Mouse (Mus musculus) mesoderm, embryonic 11.5 days (tissue): ENCODE data around the gene Gdap1l1.
A peak's percentile ranks its signal among the peaks of the same experiment; 100 is the strongest.
"Not testable (repeated sequence)": the region's sequence is repeated elsewhere in the genome, so short reads cannot be mapped to it uniquely, and the experiment has no call there.

Experiments
- DNase-seq: peaks from one replicate; pipeline ENCODE4 v3.0.0-alpha.2; 2012; ENCODE audit warnings: low read depth, low spot score

Gdap1l1 gene

DNA sequence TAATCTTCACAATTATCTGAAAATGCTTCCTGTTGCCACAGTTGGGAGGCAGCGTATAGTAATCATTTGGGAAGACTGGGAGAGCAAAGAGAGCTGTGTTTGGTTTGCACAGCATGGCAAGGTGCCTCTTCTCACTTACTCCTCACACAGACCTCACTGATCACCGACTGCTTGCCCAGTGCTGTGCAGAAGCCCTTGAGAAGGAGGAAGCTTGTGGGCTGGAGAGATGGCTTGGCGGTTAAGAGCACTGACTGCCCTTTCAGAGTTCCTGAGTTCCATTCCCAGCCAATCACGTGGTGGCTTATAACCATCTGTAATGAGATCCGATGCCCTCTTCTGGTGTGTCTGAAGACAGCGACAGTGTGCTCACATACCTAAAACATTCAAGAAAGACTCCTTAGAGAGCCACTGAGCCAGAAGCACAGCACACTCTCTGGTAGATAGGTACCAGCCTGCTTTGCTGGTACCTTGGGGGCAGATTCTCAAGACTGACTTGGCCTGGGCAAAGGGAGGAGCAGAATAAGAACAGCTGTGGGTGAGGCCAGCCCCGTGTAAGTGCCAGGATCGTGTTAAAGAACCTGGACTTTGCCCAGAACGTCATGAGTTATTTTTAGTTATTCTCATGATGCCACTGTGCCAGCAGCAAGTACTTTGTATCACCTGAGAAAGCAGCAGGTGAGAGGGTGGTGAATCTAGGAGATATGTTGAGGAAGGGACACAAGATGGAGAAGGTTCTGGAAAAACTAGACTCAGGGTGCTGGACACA, 15.2 kb upstream of the Gdap1l1 start:
- no peak for DNase-seq

DNA sequence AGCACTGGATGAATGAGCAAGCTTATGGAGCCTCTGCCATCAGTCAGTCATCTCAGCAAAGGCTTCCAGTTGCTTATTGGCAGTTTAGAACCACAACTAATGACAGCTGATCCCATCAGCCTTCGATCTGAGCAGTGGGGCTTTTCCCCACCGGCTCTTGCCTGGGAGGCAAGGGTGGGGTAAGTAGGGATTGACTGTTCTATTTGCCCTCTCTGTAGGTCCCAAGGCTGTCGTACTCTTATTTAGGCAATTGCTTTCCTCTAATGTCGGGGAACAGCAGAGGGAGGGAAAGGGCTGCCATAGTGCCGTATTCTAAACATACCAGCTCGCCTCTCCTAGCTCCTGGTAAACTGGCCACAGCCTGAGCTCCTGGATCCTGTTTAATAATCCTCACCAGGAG, 13.7 kb upstream of the Gdap1l1 start, which contains the start of gene Oser1:
TSS of gene Oser1 (minus strand) at position 101 of the 400 bp plus-strand sequence.
- no peak for DNase-seq

DNA sequence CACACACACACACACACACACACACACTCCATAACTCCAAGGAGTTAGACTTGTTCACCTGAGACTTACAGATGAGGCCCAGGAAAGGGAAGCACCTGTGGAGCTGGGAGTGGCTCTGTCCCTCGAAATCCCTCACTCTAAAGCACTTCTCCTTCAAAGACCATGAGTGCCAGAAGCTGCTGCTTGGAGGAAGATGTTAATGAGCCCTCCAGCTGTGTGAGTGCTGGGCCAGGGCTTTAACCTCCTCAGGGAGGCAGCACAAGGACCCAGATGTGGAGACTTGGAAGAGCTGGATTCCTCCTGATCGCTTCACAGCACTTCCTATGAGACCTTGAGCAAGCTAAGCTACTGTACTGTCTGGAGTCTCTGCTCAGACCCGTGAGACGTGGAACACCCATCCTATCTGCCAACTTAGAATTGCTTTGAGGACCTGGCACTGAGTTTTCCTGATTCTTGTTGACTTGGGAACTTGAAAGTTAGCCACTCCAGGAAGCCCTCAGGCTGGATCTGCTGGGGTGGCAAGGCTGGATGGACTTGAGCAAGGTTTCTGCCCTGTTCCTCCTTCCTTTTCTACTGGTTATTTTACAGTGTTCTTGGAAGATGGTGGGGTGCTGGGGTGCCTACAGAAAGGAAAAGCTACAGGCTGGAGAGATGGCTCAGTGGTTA, 9.8 kb upstream of the Gdap1l1 start:
- DNase-seq, result no peak

DNA sequence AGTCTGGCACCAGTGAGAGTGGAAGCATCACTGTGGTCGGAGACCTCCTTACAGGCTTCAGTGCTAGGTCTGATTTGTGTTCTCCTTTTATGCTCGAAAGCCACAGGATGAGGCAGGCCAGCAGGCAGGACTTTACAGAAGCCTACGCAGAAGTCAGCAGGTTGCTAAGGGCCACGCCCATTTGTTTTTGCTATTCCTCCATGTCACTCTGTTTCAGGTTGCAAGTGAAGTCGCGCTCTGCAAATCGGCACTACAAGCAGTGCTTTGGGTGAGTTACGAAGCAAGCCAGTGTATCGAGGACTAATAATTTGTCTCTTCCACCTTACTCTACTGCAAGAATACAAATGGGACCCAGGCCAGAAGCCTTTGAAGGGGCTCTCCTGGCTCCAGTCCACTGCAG, 7.0 kb upstream of the Gdap1l1 start:
- no peak for DNase-seq

DNA sequence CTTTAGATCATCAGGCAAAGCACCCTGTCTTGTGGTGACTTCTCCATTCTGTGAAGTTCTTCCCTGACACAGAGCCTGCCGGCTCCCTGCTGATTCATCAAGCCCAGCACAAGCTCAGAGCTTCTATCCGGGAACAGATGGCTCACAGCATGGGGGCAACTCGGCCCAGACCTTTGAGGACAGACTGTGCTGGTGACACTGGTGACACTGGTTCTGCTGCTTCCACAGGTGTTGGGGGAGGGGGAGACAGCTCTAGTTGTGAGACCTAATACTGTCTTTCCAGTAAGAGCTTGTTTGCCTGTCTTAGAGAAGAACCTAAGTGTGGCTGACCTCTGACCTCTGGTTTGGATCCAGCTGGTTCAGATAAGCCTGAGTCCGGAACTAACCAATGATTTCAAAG, 4.3 kb upstream of the Gdap1l1 start:
- peak; percentile 6 for DNase-seq

DNA sequence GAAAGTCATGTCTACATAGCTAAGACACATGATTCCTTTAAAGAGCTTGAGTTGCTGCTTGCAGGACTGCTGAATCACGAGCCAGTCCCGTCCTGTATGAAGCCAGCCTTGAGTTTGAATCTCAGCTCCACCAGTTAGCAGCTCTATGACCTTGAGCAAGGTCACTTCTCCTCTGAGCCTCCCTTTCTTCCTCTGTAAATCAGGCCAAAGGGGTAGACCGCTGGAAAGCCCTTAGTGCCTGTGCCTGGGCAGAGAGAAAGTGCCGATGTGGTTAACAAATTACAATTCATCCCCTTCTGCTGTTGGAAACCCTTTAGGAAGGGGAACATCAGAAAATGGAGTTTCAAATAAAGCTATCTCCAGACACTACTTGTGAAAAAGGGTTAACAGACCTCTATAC, 476 bp upstream of the Gdap1l1 start:
- no peak for DNase-seq

DNA sequence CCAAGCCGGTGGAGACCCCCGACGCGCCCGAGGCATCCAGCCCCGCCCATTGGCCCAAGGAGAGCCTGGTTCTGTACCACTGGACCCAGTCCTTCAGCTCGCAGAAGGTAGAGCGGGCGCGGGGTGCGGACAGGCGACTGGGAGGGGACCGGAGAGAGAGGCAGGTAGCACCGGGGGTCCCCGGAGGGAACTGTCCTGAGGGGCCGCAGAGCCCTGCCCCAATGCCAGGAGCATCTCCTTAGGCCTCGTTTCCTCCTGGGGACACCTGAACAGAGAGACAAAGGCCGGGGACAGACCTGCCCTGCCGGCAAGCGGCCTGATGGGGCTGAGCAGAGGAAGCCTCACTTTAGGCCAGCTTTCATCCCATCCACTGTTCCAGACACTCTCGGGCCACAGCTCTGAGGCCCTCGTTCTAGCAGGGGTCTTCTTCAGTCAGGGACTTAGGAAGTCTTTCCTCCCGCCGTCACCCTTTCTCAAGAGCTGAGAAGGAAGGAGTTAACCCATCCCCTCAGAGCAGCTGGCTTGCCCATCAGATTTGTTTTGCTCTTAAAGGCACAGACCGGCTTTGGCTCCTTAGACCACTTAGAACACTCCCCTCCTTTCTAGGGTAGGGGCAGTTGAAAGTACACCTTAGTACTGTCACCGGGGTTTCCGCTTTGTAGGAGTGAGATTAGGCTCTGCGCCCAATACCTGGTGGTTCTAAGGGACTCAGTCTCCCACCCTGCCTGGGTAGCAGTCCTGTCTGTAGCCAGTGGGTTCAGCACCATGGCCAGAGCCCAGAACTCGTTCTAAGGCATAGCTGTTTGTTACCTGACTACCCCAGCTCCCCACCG, 559 bp downstream of the Gdap1l1 start:
- peak; percentile 75 for DNase-seq

DNA sequence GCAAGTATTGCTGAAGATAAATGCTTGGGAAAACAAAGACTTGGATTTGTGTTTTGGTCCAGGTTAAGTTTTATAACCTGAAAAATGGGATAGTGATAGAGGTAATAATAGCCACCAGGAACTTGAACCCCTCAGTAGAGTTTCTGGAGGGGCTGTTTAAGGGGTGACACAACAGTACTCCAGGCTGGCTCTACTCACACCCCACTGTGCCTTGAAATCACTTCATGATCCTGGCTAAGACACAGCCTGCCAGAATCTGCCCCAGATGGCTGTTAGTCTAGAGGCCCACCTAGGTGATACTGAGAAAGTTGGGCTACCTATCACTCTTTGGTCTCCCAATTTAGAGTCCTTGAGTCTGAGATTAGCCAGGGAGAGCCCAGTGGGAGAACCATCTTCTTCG, 1.2 kb downstream of the Gdap1l1 start:
- no peak for DNase-seq

DNA sequence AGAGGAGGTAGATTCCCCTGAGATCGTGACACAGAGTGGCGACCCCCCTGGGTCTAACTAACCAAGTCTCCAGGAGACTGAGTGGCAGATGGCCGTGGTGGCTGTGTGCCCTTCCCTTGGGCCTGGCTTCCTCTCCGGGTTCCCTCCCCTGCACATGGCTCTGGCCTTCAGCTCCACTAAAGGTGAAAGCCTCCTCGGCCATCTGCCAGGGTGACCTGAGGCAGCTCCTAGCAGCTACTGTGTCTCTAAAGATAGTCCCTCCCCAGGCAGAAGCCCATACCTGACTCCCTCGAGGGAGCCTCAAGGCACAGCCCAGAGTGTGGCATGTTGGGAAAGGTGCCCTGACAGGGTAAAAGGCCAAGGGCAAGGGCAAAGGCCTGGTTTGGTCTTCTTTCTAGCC, 5.3 kb downstream of the Gdap1l1 start:
- no peak for DNase-seq

DNA sequence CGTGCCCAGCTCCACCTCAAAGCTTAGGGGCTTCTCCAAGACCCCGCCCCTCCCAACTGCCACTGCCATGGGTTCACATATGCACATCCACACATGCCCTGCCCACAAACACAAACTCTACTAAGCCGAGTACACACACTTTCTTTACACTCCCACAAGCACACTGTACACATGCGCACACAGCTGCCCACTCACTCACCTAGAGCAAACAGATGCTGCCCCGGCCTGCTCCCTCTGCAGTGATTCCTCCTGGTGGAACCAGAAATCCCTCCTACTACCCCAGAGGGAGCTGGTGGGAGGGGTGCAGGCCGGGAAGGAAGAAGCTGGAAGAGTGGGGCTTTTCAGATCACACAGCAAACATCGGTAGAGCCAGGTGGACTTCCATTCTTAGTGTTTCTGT, 5.7 kb downstream of the Gdap1l1 start:
- no peak for DNase-seq

DNA sequence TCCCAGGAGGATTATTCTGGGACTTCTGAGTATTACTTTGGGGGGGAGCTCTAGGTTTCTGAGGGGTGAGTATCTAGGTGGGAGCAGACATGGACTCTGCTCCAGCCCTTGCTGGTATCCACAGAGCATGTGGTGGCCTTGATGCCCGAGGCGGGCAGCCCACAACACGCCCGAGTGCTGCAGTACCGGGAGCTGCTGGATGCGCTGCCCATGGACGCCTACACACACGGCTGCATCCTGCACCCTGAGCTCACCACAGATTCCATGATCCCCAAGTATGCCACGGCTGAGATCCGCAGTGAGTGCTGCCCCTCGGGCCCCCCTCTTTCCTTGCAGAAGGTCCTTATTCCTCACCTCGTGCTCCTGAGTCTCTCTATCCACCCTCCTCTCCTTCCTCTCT, 9.1 kb downstream of the Gdap1l1 start:
- DNase-seq, result no peak

DNA sequence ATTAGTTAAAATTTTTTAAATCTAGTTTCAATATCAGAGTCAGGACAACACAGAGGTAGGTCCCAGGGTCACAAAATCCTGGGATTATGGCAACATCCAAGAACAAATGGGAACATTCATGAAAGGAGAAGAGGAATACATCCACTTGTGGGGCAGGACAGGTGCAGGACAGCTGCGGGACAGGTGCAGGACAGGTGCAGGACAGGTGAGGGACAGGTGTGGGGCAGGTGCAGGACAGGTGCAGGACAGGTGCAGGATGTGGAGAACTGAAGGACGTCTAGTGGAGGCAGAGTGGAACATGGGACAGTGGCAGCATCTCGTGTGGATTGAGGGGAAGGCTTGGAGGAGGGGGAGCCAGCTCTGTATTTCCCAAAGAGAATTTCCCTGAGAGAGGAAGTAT, 11.0 kb downstream of the Gdap1l1 start:
- no peak for DNase-seq

DNA sequence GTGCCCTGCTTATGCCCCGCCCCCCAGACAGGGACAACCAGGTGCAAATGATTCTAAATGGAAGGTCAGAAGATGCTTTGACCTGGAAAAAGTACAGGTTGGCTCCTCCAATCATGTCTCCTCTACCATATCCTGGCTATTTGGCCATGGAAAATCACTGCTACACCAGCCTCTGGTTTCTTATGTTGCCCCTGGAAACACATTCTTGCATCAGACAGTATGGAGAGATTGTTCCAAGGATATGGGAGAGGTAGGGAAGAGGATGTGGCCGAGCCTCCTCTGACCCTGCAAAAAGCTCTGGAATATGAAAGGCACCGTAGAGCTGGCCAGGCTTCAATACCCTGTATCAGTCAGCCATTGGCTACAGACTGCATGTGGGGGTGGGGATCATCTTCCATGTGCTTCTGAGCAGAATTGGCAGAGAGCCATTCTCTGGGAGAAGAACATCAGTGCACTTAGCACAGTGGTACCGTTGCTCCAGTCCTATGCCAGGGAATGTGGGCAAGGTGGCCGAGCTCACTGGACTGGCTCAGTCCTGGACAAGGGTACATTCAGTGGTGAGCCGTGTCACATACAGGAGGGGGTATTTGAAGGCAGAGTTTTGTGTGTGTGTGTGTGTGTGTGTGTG, 12.5 kb downstream of the Gdap1l1 start:
- no peak for DNase-seq

DNA sequence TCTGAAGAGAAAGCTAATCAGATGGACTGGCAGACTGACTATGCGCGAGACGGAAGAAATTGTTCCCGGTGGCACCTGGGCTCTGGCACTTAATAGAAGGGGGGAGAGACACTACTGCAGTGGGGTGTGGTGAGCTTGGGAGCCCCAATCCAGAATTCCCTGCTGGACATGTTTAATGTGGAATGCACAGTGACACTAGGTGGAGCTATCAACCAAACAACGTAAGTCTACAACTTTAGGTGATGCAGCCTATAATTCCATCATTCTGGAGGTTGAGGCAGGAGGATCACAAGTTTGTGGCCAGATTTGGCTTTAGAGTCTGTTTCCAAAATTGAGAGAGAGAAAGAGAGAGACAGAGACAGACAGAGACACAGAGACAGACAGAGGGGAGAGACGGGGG, 14.5 kb downstream of the Gdap1l1 start:
- DNase-seq, result no peak

DNA sequence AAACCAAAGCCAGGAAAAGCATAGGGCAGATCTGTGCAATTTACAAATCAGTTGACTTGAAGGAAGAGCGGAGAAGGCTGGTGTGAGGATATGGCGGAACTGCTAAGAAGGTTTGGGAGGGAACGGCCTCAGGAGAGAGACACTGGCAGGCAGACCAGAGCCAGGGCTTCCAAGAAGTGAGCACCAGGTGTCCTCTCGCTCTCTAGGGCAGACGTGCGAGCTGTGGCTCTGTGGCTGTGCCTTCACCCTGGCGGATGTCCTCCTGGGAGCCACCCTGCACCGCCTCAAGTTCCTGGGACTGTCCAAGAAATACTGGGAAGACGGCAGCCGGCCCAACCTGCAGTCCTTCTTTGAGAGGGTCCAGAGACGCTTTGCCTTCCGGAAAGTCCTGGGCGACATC, 15.1 kb downstream of the Gdap1l1 start:
- no peak for DNase-seq

DNA sequence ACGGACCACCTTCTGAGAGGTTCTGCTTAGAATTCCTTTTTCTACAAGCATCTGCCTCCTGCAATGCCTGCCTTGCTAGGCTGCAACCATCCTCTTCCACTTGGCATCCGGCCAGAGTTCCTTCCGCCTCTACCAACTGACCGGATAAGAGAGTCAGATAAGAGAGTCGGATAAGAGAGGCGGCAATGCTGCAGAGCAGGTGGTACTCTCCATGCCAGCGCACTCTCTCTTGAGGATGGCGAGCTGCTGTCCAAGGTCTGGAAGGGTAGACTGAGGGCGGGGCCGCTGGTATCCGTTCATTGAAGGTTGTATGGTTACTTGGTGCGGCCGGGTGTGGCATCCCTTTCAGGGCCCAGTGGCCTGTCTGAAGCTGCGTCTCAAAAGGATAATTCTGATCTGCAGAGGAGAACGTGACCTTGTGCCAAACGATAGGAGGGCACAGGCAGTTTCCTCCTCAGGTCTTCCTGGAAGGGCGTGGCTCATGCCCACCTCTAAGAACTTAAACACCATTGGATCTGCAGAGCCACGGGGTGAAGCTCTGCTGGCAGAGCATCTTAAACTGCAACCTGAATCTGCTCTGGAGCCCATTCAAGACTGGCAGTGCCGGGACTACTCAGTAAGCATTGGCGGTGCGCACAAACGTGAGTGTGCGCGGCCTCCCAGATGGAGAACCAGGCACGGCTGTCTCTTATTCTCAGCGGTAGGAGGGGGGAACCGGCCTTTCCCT, 20.4 kb downstream of the Gdap1l1 start:
- no peak for DNase-seq

DNA sequence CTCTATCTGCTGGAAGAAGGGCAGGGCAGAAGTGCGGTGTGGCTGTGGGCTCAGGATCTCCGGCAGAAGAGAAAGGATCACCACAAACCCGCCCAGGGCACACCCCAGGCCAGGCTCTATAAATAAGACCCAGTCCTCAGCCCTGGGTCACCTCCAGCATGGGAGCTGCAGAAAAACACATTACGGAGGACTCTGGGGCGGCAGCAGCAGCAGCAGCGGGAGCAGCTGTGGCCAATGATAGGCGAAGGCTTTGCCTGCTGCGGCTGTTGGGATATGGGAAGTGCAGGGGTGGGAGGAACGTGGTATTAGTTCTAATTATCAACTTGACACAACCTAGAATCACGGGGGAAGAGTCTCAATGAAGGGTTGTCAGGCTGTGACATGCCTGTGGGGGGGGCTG, 21.1 kb downstream of the Gdap1l1 start:
- DNase-seq, result no peak

DNA sequence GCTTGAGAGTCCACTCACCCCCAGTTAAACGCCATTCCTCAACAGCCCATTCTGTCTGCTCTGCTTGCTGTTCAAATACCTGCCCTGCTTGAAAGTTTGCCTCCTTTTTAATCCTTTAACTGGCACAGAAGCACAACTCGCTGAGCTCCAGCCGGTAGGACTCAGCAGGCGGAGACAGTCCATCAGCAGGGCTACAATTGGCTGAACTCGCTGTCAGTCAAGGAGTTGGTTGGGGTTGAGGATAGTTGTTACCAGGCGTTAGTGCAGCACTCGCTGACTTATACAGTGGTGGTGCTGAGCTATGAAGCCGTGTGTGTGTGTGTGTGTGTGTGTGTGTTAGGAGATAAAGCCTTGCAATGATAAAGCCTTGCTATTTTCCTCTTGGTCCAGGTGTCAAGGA, 22.3 kb downstream of the Gdap1l1 start:
- no peak for DNase-seq

DNA sequence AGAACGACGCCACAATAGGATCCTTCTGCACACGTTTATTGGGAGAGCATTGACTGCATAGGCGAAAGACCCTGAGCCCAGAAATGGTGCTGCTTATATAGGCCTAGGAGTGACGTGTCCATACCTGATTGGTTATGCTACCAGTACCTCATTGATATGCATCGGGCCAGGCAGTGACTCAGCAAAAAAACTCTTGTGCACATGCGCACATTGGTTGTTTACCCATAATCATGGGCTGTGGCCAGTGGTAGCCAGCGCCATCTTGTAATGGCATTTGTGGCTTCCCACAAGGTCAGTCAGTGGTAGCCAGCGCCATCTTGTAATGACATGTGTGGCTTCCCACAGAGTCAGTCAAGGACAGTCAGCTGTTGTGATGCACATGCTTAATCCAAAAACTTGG, 23.0 kb downstream of the Gdap1l1 start:
- DNase-seq, result not testable (repeated sequence)

DNA sequence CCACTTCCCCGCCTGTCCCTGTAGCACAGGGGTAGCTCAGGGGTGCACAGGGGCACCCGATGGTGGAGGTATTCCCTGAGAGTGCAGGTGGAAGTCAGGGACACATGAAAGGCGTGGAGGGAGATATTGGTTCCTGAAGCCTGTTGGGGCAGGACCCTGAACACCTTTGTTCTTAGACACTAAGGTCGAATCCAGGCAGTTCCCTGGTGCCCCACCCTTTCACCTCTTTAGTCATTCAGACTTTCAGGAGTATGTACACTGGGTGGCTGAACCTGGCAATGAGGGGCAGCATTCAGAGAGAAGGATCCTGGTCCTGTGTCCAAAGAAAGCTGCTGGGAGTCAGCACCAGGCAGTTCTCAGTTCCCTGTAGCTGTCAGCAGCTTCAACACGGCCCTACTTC, 24.1 kb downstream of the Gdap1l1 start:
- no peak for DNase-seq

DNA sequence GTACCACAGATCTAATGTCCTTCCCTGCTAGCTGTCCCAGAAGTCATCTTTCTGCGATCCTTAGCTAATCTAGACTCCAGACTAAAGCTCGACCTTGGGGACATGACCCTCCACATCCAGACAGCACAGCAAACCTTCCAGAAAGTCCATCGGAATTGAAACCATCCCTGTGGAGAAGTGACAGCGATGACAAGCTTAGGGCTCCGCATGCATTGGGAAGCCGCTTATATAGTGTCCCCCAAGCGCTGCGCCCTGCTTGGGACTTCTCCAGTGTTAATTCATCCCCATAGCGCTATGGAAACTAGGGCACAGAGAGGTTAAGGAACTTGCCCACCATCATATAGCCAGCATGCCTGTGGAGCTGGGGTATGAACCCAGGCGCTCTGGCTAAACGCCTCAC, 24.5 kb downstream of the Gdap1l1 start:
- DNase-seq, result no peak
